1 mouse cellular context compared by ENCODE assay signal in the genomic region with DNA sequence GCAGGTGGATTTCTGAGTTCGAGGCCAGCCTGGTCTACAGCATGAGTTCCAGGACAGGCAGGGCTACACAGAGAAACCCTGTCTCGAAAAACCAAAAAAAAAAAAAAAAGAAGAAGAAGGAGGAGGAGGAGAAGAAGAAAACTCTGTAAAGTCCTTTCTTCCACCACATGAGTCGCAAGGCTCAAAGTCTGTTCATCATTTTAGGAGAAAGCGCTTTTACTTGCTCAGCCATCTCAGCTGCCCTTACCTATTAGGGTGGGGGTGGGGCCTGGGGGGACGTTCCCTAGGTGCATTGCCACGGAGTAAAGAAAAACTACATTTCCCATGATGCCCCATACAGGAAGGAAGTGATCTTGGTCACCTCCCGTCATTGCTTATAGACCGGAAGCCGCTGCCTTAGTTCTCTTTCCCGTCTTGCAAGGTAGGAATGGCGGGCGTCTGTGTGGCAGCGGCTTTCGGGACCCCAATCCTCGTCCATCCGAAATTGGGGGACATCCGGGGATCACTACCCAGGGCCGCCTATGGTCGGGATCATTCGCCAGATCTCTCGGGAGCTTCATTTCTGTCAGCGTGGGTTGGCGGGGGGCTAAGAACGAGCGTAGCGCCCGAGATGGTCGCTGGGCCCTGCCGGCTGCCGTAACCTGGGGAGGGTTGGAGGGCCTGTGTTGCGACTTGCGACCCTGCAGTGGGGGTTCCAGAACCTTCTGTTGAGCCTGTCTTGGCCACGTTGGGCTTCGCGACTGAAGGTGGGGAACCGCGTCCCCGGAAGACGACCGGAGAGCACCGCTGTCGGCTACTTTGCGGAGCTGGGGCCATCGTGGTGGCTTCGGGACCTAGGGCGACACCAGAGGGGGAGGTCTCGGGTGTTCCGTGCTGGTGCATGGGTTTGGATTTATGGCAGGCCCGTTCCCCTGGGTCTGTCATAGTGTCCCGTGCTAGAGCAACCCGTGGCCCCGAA.
TF ChIP-seq lines count a peak whose summit lies in the region.

A gene (plus strand): TSS at position 350 of the 958 bp plus-strand sequence.

TF ChIP-seq in CH12.LX, 34 proteins besides CTCF, POLR2A, EP300 and RAD21:
- TF ChIP-seq USF2 (conservative IDR thresholded peaks at IDR 0.05; ENCODE audit: low read depth, low read length) (no peak), MYC (IDR thresholded peaks at IDR 0.05; ENCODE audit: low read depth, low read length) (peak; percentile 98), HCFC1 (IDR thresholded peaks at IDR 0.05; ENCODE audit: low read depth, low read length) (peak; percentile 99), ETS1 (conservative IDR thresholded peaks at IDR 0.05; ENCODE audit: low read depth, low read length) (peak; percentile 24; the same call in 1 of the 2 replicates), E2F4 (IDR thresholded peaks at IDR 0.05; ENCODE audit: insufficient replicate concordance, low read depth, low read length) (0 out of 2 replicates have a peak, but pooled peaks have one; percentile 39), UBTF (IDR thresholded peaks at IDR 0.05; ENCODE audit: low read depth, low read length) (0 out of 2 replicates have a peak, but pooled peaks have one; percentile 61), NELFE (IDR thresholded peaks at IDR 0.05; ENCODE audit: low read depth, low read length) (peak; percentile 99), RCOR1 (conservative IDR thresholded peaks at IDR 0.05; ENCODE audit: low read depth, low read length) (0 out of 2 replicates have a peak, but pooled peaks have one; percentile 70), GABPA (IDR thresholded peaks at IDR 0.05; ENCODE audit: insufficient replicate concordance, low read depth, low read length) (peak; percentile 74; the same call in 1 of the 2 replicates), NRF1 (IDR thresholded peaks at IDR 0.05; ENCODE audit: low read depth, low read length) (peak; percentile 54; the same call in 1 of the 2 replicates), IRF4 (IDR thresholded peaks at IDR 0.05; ENCODE audit: low read depth, low read length) (peak; percentile 64), TCF12 (IDR thresholded peaks at IDR 0.05; ENCODE audit: low read depth, low read length) (peak; percentile 99), PAX5 (IDR thresholded peaks at IDR 0.05; ENCODE audit: low read length) (no peak), USF1 (IDR thresholded peaks at IDR 0.05; ENCODE audit: low read depth, low read length) (no peak), ELF1 (IDR thresholded peaks at IDR 0.05; ENCODE audit: low read depth, low read length) (peak; percentile 94), SIN3A (IDR thresholded peaks at IDR 0.05; ENCODE audit: low read length) (peak; percentile 81), JUND (conservative IDR thresholded peaks at IDR 0.05; ENCODE audit: low read depth, low read length) (0 out of 2 replicates have a peak, but pooled peaks have one; percentile 34), POLR2AphosphoS2 (IDR thresholded peaks at IDR 0.05; ENCODE audit: low read depth, low read length) (peak; percentile 97), MAFK (IDR thresholded peaks at IDR 0.05; ENCODE audit: insufficient replicate concordance, low read length) (no peak), KAT2A (IDR thresholded peaks at IDR 0.05; ENCODE audit: insufficient replicate concordance, low read length) (peak; percentile 98), ZNF384 (IDR thresholded peaks at IDR 0.05; ENCODE audit: low read depth, low read length) (peak; percentile 77), MEF2A (IDR thresholded peaks at IDR 0.05; ENCODE audit: borderline replicate concordance, low read depth, low read length) (peak; percentile 29; the same call in 1 of the 2 replicates), CHD1 (IDR thresholded peaks at IDR 0.05; ENCODE audit: low read depth, low read length) (peak; percentile 44; the same call in 1 of the 2 replicates), SMC3 (IDR thresholded peaks at IDR 0.05; ENCODE audit: low read depth, low read length) (no peak), ZKSCAN1 (IDR thresholded peaks at IDR 0.05; ENCODE audit: borderline replicate concordance, low read depth, low read length) (no peak), MAZ (IDR thresholded peaks at IDR 0.05; ENCODE audit: low read depth, low read length) (peak; percentile 84; the same call in 1 of the 2 replicates), ZC3H11A (IDR thresholded peaks at IDR 0.05; ENCODE audit: low read depth, low read length) (no peak), MAX (IDR thresholded peaks at IDR 0.05; ENCODE audit: low read length) (peak; percentile 91), TBP (conservative IDR thresholded peaks at IDR 0.05; ENCODE audit: low read depth, low read length) (peak; percentile 98), JUN (IDR thresholded peaks at IDR 0.05; ENCODE audit: insufficient read depth, low read depth, low read length) (no peak), BHLHE40 (IDR thresholded peaks at IDR 0.05; ENCODE audit: low read depth, low read length) (peak; percentile 28; the same call in 1 of the 2 replicates), MXI1 (IDR thresholded peaks at IDR 0.05; ENCODE audit: low read depth, low read length) (peak; percentile 79), CHD2 (IDR thresholded peaks at IDR 0.05; ENCODE audit: low read length) (peak; percentile 93), ZMIZ1 (IDR thresholded peaks at IDR 0.05; ENCODE audit: low read depth, low read length) (peak; percentile 96)
